Mouse (Mus musculus): ENCODE data around the gene Mrnip. TPM values are rescaled to one million over a fixed set of nuclear protein-coding genes. Genes with fewer than 3 reads are reported as not detected.
"Not testable (repeated sequence)": the region's sequence is repeated elsewhere in the genome, so short reads cannot be mapped to it uniquely, and the experiment has no call there.

Mrnip gene
- 0.79 and 1.3 TPM in 2 replicates for polyA plus RNA-seq (2012)

DNA sequence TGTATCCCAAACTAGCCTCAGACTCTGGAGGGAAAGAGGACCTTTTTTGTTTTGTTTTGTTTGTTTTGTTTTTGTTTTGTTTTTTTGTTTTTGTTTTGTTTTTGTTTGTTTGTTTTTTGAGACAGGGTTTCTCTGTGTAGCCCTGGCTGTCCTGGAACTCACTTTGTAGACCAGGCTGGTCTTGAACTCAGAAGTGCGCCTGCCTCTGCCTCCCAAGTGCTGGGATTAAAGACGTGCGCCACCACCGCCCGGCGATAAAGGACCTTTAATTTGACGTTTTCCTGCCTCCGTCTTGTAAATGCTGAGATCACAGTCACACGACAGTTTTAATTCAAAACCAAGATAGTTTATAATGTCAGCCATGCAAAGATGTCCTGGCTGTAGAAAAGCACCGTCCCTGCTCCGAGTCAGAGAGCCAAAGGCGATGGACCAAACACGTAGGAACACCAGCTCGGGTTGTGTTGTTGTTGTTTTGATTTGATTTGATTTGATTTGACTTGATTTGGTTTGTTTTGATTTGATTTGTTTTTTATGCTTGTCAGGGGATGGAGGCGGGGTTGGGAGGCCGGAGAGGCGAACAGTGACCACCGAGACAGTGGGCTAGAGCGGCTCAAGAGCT, at the start of gene Mrnip:
TSS of gene Mrnip (plus strand) at position 334 of the 619 bp plus-strand sequence.
- not testable (repeated sequence) for H3K9me3 ChIP-seq (ENCODE audit: control insufficient read depth, low read length); H3K27me3 ChIP-seq (ENCODE audit: control insufficient read depth)
- H3K36me3 ChIP-seq (ENCODE audit: control insufficient read depth) = peaks cover 49% of the 10 kb centered on the region
- H3K4me1 ChIP-seq (ENCODE audit: control insufficient read depth) = peaks cover 31% of the 10 kb centered on the region
- peak within 1 kb of the TSS; percentile 73 for H3K4me3 ChIP-seq (replicated peaks)

- H3K27me3 ChIP-seq (ENCODE audit: control insufficient read depth) = no peaks in the 10 kb centered on the region
- no peaks in the 10 kb centered on the region for H3K9me3 ChIP-seq (ENCODE audit: control insufficient read depth, low read length)
- H3K4me3 ChIP-seq (replicated peaks) = no peak overlapping the region
- H3K36me3 ChIP-seq (ENCODE audit: control insufficient read depth) = no peaks in the 10 kb centered on the region; the same call in 1 of the 2 replicates
- peaks cover 35% of the 10 kb centered on the region for H3K4me1 ChIP-seq (ENCODE audit: control insufficient read depth)
- TF ChIP-seq GATA1 (IDR thresholded peaks at IDR 0.05; ENCODE audit: low read length) (no peak), TAL1 (IDR thresholded peaks at IDR 0.05; ENCODE audit: low read length) (no peak)
These were observed 46.5 kb upstream of the Mrnip start for GRCm38 (mm10) chr11:50127781-50128180.

- Histone ChIP-seq H3K4me1 (ENCODE audit: control insufficient read depth) (peaks cover 50% of the 10 kb centered on the region), H3K27me3 (ENCODE audit: control insufficient read depth) (no peaks in the 10 kb centered on the region), H3K36me3 (ENCODE audit: control insufficient read depth) (peaks cover 6% of the 10 kb centered on the region), H3K4me3 (replicated peaks) (peak within 1 kb of the TSS; percentile 80), H3K9me3 (ENCODE audit: control insufficient read depth, low read length) (no peaks in the 10 kb centered on the region)
- TF ChIP-seq TAL1 (IDR thresholded peaks at IDR 0.05; ENCODE audit: low read length) = no peak
- no peak for TF ChIP-seq GATA1 (IDR thresholded peaks at IDR 0.05; ENCODE audit: low read length)
These were observed 43.2 kb upstream of the Mrnip start, which contains the start of gene Tbc1d9b for GRCm38 (mm10) chr11:50130811-50131766. Tbc1d9b (plus strand) TSS chr11:50131396.

- peaks cover 13% of the 10 kb centered on the region for H3K36me3 ChIP-seq (ENCODE audit: control insufficient read depth)
- H3K9me3 ChIP-seq (ENCODE audit: control insufficient read depth, low read length) = no peaks in the 10 kb centered on the region
- H3K4me3 ChIP-seq (replicated peaks) = peak overlapping the region; percentile 80
- no peaks in the 10 kb centered on the region for H3K27me3 ChIP-seq (ENCODE audit: control insufficient read depth)
- H3K4me1 ChIP-seq (ENCODE audit: control insufficient read depth) = peaks cover 50% of the 10 kb centered on the region
- TF ChIP-seq TAL1 (IDR thresholded peaks at IDR 0.05; ENCODE audit: low read length) = no peak
- no peak for TF ChIP-seq GATA1 (IDR thresholded peaks at IDR 0.05; ENCODE audit: low read length)
These were observed 42.4 kb upstream of the Mrnip start for GRCm38 (mm10) chr11:50131801-50132201.

DNA sequence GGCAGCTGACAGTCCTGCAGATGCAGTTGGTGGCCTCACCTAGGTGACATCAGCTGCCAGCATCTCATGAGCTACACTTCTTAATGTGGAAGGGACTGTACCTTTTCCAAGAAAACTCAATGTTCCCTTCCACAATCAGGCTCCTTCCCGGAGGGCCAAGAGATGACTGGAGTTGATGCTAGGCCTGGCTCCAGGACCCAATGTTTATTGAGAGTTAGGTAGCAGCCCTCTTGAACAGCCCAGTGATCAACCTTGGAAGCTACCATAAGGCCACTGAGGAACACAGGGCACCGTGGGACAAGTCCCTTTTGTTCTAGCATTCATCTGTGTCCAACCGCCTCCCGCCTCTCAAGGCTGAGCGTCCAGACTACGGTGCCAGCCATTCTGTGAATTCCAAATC, 42.0 kb upstream of the Mrnip start:
- Histone ChIP-seq H3K4me3 (replicated peaks) (peak overlapping the region; percentile 80), H3K4me1 (ENCODE audit: control insufficient read depth) (peaks cover 50% of the 10 kb centered on the region), H3K27me3 (ENCODE audit: control insufficient read depth) (no peaks in the 10 kb centered on the region), H3K36me3 (ENCODE audit: control insufficient read depth) (peaks cover 15% of the 10 kb centered on the region), H3K9me3 (ENCODE audit: control insufficient read depth, low read length) (no peaks in the 10 kb centered on the region)
- TF ChIP-seq TAL1 (IDR thresholded peaks at IDR 0.05; ENCODE audit: low read length) (no peak), GATA1 (IDR thresholded peaks at IDR 0.05; ENCODE audit: low read length) (no peak)

GRCm38 (mm10) chr11:50134136-50134859, 39.9 kb upstream of the Mrnip start:
- Histone ChIP-seq H3K4me1 (ENCODE audit: control insufficient read depth) (peaks cover 45% of the 10 kb centered on the region), H3K36me3 (ENCODE audit: control insufficient read depth) (peaks cover 33% of the 10 kb centered on the region), H3K9me3 (ENCODE audit: control insufficient read depth, low read length) (no peaks in the 10 kb centered on the region), H3K4me3 (replicated peaks) (no peak overlapping the region), H3K27me3 (ENCODE audit: control insufficient read depth) (no peaks in the 10 kb centered on the region)
- TF ChIP-seq TAL1 (IDR thresholded peaks at IDR 0.05; ENCODE audit: low read length) = no peak
- TF ChIP-seq GATA1 (IDR thresholded peaks at IDR 0.05; ENCODE audit: low read length) = no peak

DNA sequence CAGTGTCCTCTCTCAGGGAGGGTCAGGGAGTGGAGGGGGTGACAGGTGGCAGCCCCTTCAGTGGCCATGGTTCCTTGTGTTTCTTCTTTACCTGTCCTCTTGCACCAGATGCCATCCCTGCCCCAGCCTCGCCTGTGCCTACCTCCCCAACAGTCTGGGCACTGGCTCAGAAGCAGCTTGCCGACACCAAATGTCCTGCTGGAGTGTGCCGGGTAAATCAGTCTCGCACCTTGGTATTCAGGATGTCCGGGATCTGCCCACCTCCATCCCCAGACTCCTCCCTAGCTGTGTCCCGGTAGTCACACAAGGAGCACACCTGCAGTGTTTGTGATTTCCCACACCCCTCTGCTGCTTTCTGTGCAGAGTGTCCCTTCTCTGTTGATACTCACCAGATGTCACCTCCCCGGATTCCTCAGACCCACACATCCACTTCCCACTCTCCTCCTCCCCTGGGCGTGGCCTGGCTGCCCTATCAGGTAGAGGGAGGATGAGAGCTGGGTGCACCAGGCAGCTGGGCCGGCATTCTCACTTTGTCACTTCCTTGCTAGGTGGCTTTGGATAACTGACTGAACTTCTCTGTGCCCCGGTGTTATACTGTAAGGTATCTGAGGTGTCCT, 35.9 kb upstream of the Mrnip start:
- H3K27me3 ChIP-seq (ENCODE audit: control insufficient read depth) = no peaks in the 10 kb centered on the region
- no peak overlapping the region for H3K4me3 ChIP-seq (replicated peaks)
- H3K36me3 ChIP-seq (ENCODE audit: control insufficient read depth) = peaks cover 69% of the 10 kb centered on the region
- TF ChIP-seq GATA1 (IDR thresholded peaks at IDR 0.05; ENCODE audit: low read length) (no peak), TAL1 (IDR thresholded peaks at IDR 0.05; ENCODE audit: low read length) (no peak)
- no peaks in the 10 kb centered on the region for H3K9me3 ChIP-seq (ENCODE audit: control insufficient read depth, low read length)
- peaks cover 19% of the 10 kb centered on the region for H3K4me1 ChIP-seq (ENCODE audit: control insufficient read depth)

GRCm38 (mm10) chr11:50139571-50139970, 34.7 kb upstream of the Mrnip start:
- Histone ChIP-seq H3K9me3 (ENCODE audit: control insufficient read depth, low read length) (no peaks in the 10 kb centered on the region), H3K4me3 (replicated peaks) (no peak overlapping the region), H3K4me1 (ENCODE audit: control insufficient read depth) (peaks cover 8% of the 10 kb centered on the region), H3K27me3 (ENCODE audit: control insufficient read depth) (no peaks in the 10 kb centered on the region), H3K36me3 (ENCODE audit: control insufficient read depth) (peaks cover 74% of the 10 kb centered on the region)
- TF ChIP-seq GATA1 (IDR thresholded peaks at IDR 0.05; ENCODE audit: low read length) (no peak), TAL1 (IDR thresholded peaks at IDR 0.05; ENCODE audit: low read length) (no peak)
